ENCODE assay signal across 9 mouse cellular contexts in genomic region chr11:94937787-94938186, GRCm38 (mm10). TPM values are rescaled to one million over a fixed set of nuclear protein-coding genes. Genes with fewer than 3 reads are reported as not detected.
DNase-seq lines count a peak whose midpoint lies in the region; ATAC-seq and TF ChIP-seq lines count a peak whose summit lies in the region.
"Had no signal": no experiment of that assay in that cellular context is flagged by ENCODE, and none has a peak within 500 bp of the region (broad histone marks: within the 10 kb centered on the region; RNA-seq: fewer than 3 reads in every experiment).

No protein-coding gene starts in this region.

- TF ChIP-seq POLR2A in heart, adult 2 months (IDR thresholded peaks at IDR 0.05; ENCODE audit: insufficient read depth, low read depth, low read length) = no peak
- no peak for TF ChIP-seq POLR2A in MEL (IDR thresholded peaks at IDR 0.05; ENCODE audit: control insufficient read depth in 1 of 2, insufficient read depth in 1 of 2, low read depth in 1 of 2, low read length in 2 of 2, poor library complexity in 1 of 2)

- 5% methylated on average over 15 of the region's 15 CpGs for WGBS in heart, adult 2 months
- WGBS in hindbrain, embryonic 15.5 days = 3% methylated on average over 15 of the region's 15 CpGs
- WGBS in midbrain, embryonic 14.5 days = under 1% methylated on average over 15 of the region's 15 CpGs

- H3K27ac ChIP-seq in heart, adult 2 months = no peak overlapping the region
- no peak overlapping the region for H3K27ac ChIP-seq in MEL (ENCODE audit: control insufficient read depth, low read depth, low read length)
- no peak overlapping the region for H3K27ac ChIP-seq in hindbrain, embryonic 15.5 days (replicated peaks)
- no peak overlapping the region for H3K27ac ChIP-seq in midbrain, embryonic 14.5 days (replicated peaks; ENCODE audit: low read depth, low read length)

- no peaks in the 10 kb centered on the region for H3K79me2 ChIP-seq in heart, adult 2 months (replicated peaks; ENCODE audit: control insufficient read depth, insufficient read depth, low read length)
- no peaks in the 10 kb centered on the region for H3K79me2 ChIP-seq in MEL (ENCODE audit: control insufficient read depth, insufficient read depth, low read length, poor library complexity)

- TF ChIP-seq CTCF in heart, adult 2 months (IDR thresholded peaks at IDR 0.05) = no peak
- no peak for TF ChIP-seq CTCF in MEL (IDR thresholded peaks at IDR 0.05 in 2 of 3, conservative IDR thresholded peaks at IDR 0.05 in 1 of 3; ENCODE audit: control insufficient read depth in 1 of 3, insufficient read depth in 1 of 3, low read depth in 2 of 3, low read length in 3 of 3, poor library complexity in 1 of 3, severe bottlenecking in 1 of 3)

- peak overlapping the region; percentile 69 for H3K4me2 ChIP-seq in hindbrain, embryonic 15.5 days
- H3K4me2 ChIP-seq in midbrain, embryonic 14.5 days (ENCODE audit: low read length) = peak overlapping the region; percentile 53

- no peaks in the 10 kb centered on the region for H3K36me3 ChIP-seq in heart, adult 2 months (ENCODE audit: control insufficient read depth, insufficient read depth, low read length)
- no peaks in the 10 kb centered on the region for H3K36me3 ChIP-seq in MEL (ENCODE audit: control insufficient read depth in 1 of 2, insufficient read depth in 2 of 2, low read length in 2 of 2)
- no peaks in the 10 kb centered on the region for H3K36me3 ChIP-seq in hindbrain, embryonic 15.5 days
- H3K36me3 ChIP-seq in midbrain, embryonic 14.5 days (ENCODE audit: control insufficient read depth, insufficient read depth, low read length) = no peaks in the 10 kb centered on the region

- TF ChIP-seq EP300 in heart, adult 2 months (IDR thresholded peaks at IDR 0.05; ENCODE audit: insufficient read depth, low read depth, low read length) = 0 out of 2 replicates have a peak, but pooled peaks have one; percentile 15
- TF ChIP-seq EP300 in MEL (IDR thresholded peaks at IDR 0.05; ENCODE audit: low read depth in 1 of 2, low read length in 2 of 2) = no peak

- no peak overlapping the region for H3K9ac ChIP-seq in heart, adult 2 months (ENCODE audit: low read depth, low read length)
- H3K9ac ChIP-seq in MEL (ENCODE audit: control insufficient read depth, low read depth, low read length, poor library complexity, severe bottlenecking) = peak overlapping the region; percentile 41
- no peak overlapping the region for H3K9ac ChIP-seq in hindbrain, embryonic 15.5 days
- no peak overlapping the region; the same call in 1 of the 2 replicates for H3K9ac ChIP-seq in midbrain, embryonic 14.5 days (replicated peaks; ENCODE audit: low read length)

- ATAC-seq in hindbrain, embryonic 15.5 days (ENCODE audit: low FRiP score, low read depth) = no peak
- ATAC-seq in midbrain, embryonic 14.5 days (ENCODE audit: low FRiP score, low TSS enrichment) = no peak

- H3K9me3 ChIP-seq in MEL (replicated peaks; ENCODE audit: insufficient read depth, low read length) = no peaks in the 10 kb centered on the region
- no peaks in the 10 kb centered on the region for H3K9me3 ChIP-seq in hindbrain, embryonic 15.5 days
- no peaks in the 10 kb centered on the region for H3K9me3 ChIP-seq in midbrain, embryonic 14.5 days (ENCODE audit: control insufficient read depth, low read length)

- H3K27me3 ChIP-seq in heart, adult 2 months (ENCODE audit: control insufficient read depth, insufficient read depth, low read length) = no peaks in the 10 kb centered on the region
- H3K27me3 ChIP-seq in MEL (ENCODE audit: control insufficient read depth in 1 of 2, insufficient read depth in 2 of 2, low read length in 2 of 2) = peaks cover 4 to 10% of the 10 kb centered on the region in 2 experiments; a peak in 3 of 4 replicates
- H3K27me3 ChIP-seq in hindbrain, embryonic 15.5 days = peaks cover 65% of the 10 kb centered on the region
- H3K27me3 ChIP-seq in midbrain, embryonic 14.5 days (ENCODE audit: control insufficient read depth, insufficient read depth, low read length) = peaks cover 34% of the 10 kb centered on the region

- intact Hi-C loops in heart, adult 2 months (cut with DNase I) = loop anchor here (1.0 to 5.0 kb wide), 5 partner anchors 63 to 152 kb away; partner anchors contain the start of gene Pdk2
- intact Hi-C loops in heart, postnatal 25 days (cut with DNase I) = loop anchor here (1.0 to 10.0 kb wide), 4 partner anchors 63 to 203 kb away; no protein-coding TSS in a partner anchor
- intact Hi-C loops in left cerebral cortex, postnatal 14 days (cut with DNase I) = no loop called here

- peak overlapping the region; percentile 41 for H3K4me3 ChIP-seq in heart, adult 2 months
- peak overlapping the region; percentile 59 to 82 for H3K4me3 ChIP-seq in MEL (ENCODE audit: control insufficient read depth in 1 of 2, insufficient read depth in 1 of 2, low read depth in 2 of 2, low read length in 2 of 2)
- H3K4me3 ChIP-seq in hindbrain, embryonic 15.5 days = peak overlapping the region; percentile 32
- H3K4me3 ChIP-seq in midbrain, embryonic 14.5 days (replicated peaks; ENCODE audit: low read depth, low read length) = peak overlapping the region; percentile 24

- peaks cover 3% of the 10 kb centered on the region; the same call in 1 of the 2 replicates for H3K4me1 ChIP-seq in heart, adult 2 months (ENCODE audit: control insufficient read depth, insufficient read depth, low read length)
- peaks cover 0 to 11% of the 10 kb centered on the region in 2 experiments; a peak in 3 of 4 replicates for H3K4me1 ChIP-seq in MEL (ENCODE audit: control insufficient read depth in 1 of 2, insufficient read depth in 2 of 2, low read length in 2 of 2)
- peaks cover 16% of the 10 kb centered on the region for H3K4me1 ChIP-seq in hindbrain, embryonic 15.5 days (replicated peaks)
- H3K4me1 ChIP-seq in midbrain, embryonic 14.5 days (ENCODE audit: control insufficient read depth, insufficient read depth, low read length) = peaks cover 9% of the 10 kb centered on the region; the same call in 1 of the 2 replicates

- DNase-seq in heart, adult 2 months = no peak
- no peak for DNase-seq in heart, postnatal 25 days (ENCODE audit: low spot score)
- no peak for DNase-seq in MEL (ENCODE audit: low read depth, low spot score)
- no peak for DNase-seq in midbrain, embryonic 14.5 days
- DNase-seq in cerebellum, postnatal 10 days = no peak
- DNase-seq in left cerebral cortex, postnatal 14 days (ENCODE audit: low spot score in 2 of 2) = no peak
- DNase-seq in spleen, postnatal 10 days (ENCODE audit: low spot score in 2 of 2) = no peak
- DNase-seq: cerebellum, postnatal 14 days had no signal

- no peak for TF ChIP-seq RAD21 in MEL (IDR thresholded peaks at IDR 0.05; ENCODE audit: low read depth, low read length)

TF ChIP-seq in MEL, 35 proteins besides CTCF, POLR2A, EP300 and RAD21 (continues in another document):
- TF ChIP-seq KAT2A (conservative IDR thresholded peaks at IDR 0.05; ENCODE audit: low read depth, low read length) = no peak
- TF ChIP-seq UBTF (IDR thresholded peaks at IDR 0.05; ENCODE audit: borderline replicate concordance, insufficient read depth, low read depth, low read length) = no peak
- TF ChIP-seq E2F4 (IDR thresholded peaks at IDR 0.05; ENCODE audit: borderline replicate concordance, low read depth, low read length) = no peak
- no peak for TF ChIP-seq ETS1 (IDR thresholded peaks at IDR 0.05; ENCODE audit: low read depth, low read length)
- no peak for TF ChIP-seq TCF12 (IDR thresholded peaks at IDR 0.05; ENCODE audit: low read depth, low read length)
- TF ChIP-seq MAFK (IDR thresholded peaks at IDR 0.05; ENCODE audit: borderline replicate concordance, low read depth, low read length) = no peak

RNA-seq across cellular contexts. Expression of gene Col1a1, which starts 1.8 kb away (rescaled TPM):
- total RNA-seq in heart, adult 2 months (2021) = 10 to 100 TPM; 51.1 to 82.4 TPM
- polyA plus RNA-seq in heart, adult 2 months (2012; rRNA removed) = 48.7 and 67.7 TPM in 2 replicates
- total RNA-seq in heart, postnatal 25 days (2021) = 100 to 1,000 TPM; 182 to 211 TPM
- 0.12 and 0.20 TPM in 2 replicates for total RNA-seq in MEL (2012; rRNA removed)
- under 1 TPM in 1 of 2 experiments, not detected in 1; 0.61 TPM for polyA plus RNA-seq in MEL (2012; ENCODE audit: insufficient read depth in 1 of 2, insufficient read length in 2 of 2, low read depth in 1 of 2, low replicate concordance in 2 of 2, missing spikeins in 1 of 2)
- polyA plus RNA-seq in hindbrain, embryonic 15.5 days (2015; fragmentation: Nextera tagmentation; extraction: Ambion mirVana) = 120 and 145 TPM in 2 replicates
- 0.98 and 64.7 TPM in 2 replicates for polyA plus RNA-seq in midbrain, embryonic 14.5 days (2014; fragmentation: Nextera tagmentation; extraction: Ambion mirVana)
- total RNA-seq in left cerebral cortex, postnatal 14 days (2021) = 10 to 100 TPM; 50.1 to 54.5 TPM

RNA-seq across cellular contexts. Expression of gene Hils1, which starts 29.6 kb away (rescaled TPM):
- total RNA-seq in heart, adult 2 months (2021) = not detected
- 0.25 TPM in 1 of 2 replicates, not detected in the other for polyA plus RNA-seq in heart, adult 2 months (2012; rRNA removed)
- total RNA-seq in heart, postnatal 25 days (2021) = not detected
- total RNA-seq in MEL (2012; rRNA removed) = not detected in 2 replicates
- not detected for polyA plus RNA-seq in MEL (2012; ENCODE audit: insufficient read depth in 1 of 2, insufficient read length in 2 of 2, low read depth in 1 of 2, low replicate concordance in 2 of 2, missing spikeins in 1 of 2)
- not detected in 2 replicates for polyA plus RNA-seq in hindbrain, embryonic 15.5 days (2015; fragmentation: Nextera tagmentation; extraction: Ambion mirVana)
- not detected in 2 replicates for polyA plus RNA-seq in midbrain, embryonic 14.5 days (2014; fragmentation: Nextera tagmentation; extraction: Ambion mirVana)
- total RNA-seq in left cerebral cortex, postnatal 14 days (2021) = not detected

RNA-seq across cellular contexts. Expression of gene Sgca, which starts 38.3 kb away (rescaled TPM):
- total RNA-seq in heart, adult 2 months (2021) = 100 to 1,000 TPM; 149 to 200 TPM
- 1,109 and 1,504 TPM in 2 replicates for polyA plus RNA-seq in heart, adult 2 months (2012; rRNA removed)
- 100 to 1,000 TPM; 142 to 163 TPM for total RNA-seq in heart, postnatal 25 days (2021)
- not detected in 2 replicates for total RNA-seq in MEL (2012; rRNA removed)
- polyA plus RNA-seq in MEL (2012; ENCODE audit: insufficient read depth in 1 of 2, insufficient read length in 2 of 2, low read depth in 1 of 2, low replicate concordance in 2 of 2, missing spikeins in 1 of 2) = not detected
- 0.19 TPM in 1 of 2 replicates, not detected in the other for polyA plus RNA-seq in hindbrain, embryonic 15.5 days (2015; fragmentation: Nextera tagmentation; extraction: Ambion mirVana)
- not detected in 2 replicates for polyA plus RNA-seq in midbrain, embryonic 14.5 days (2014; fragmentation: Nextera tagmentation; extraction: Ambion mirVana)
- under 1 TPM; 0.55 to 0.68 TPM for total RNA-seq in left cerebral cortex, postnatal 14 days (2021)

RNA-seq across cellular contexts. Expression of gene Ppp1r9b, which starts 53.0 kb away (rescaled TPM):
- total RNA-seq in heart, adult 2 months (2021) = 10 to 100 TPM; 49.3 to 52.0 TPM
- 22.3 and 23.8 TPM in 2 replicates for polyA plus RNA-seq in heart, adult 2 months (2012; rRNA removed)
- 10 to 100 TPM; 45.5 to 52.6 TPM for total RNA-seq in heart, postnatal 25 days (2021)
- 113 and 150 TPM in 2 replicates for total RNA-seq in MEL (2012; rRNA removed)
- polyA plus RNA-seq in MEL (2012; ENCODE audit: insufficient read depth in 1 of 2, insufficient read length in 2 of 2, low read depth in 1 of 2, low replicate concordance in 2 of 2, missing spikeins in 1 of 2) = 100 to 1,000 TPM in 1 of 2 experiments, 10 to 100 TPM in 1; 47.0 to 169 TPM
- 20.7 and 21.4 TPM in 2 replicates for polyA plus RNA-seq in hindbrain, embryonic 15.5 days (2015; fragmentation: Nextera tagmentation; extraction: Ambion mirVana)
- 27.1 and 27.6 TPM in 2 replicates for polyA plus RNA-seq in midbrain, embryonic 14.5 days (2014; fragmentation: Nextera tagmentation; extraction: Ambion mirVana)
- total RNA-seq in left cerebral cortex, postnatal 14 days (2021) = 100 to 1,000 TPM; 505 to 506 TPM

Comparison
In these comparisons a context has a peak if more than half of its experiments do, and no peak if none do; other contexts are left out.
1. RNA of gene Col1a1, which starts 1.8 kb away (total RNA-seq): 182 to 211 TPM in heart, postnatal 25 days, 51.1 to 82.4 TPM in heart, adult 2 months and 50.1 to 54.5 TPM in left cerebral cortex, postnatal 14 days; 0.12 to 0.20 TPM in MEL; every median in the first group is over 10 times any median in the second.
2. RNA of gene Sgca, which starts 38.3 kb away (total RNA-seq): 149 to 200 TPM in heart, adult 2 months and 142 to 163 TPM in heart, postnatal 25 days; 0.55 to 0.68 TPM in left cerebral cortex, postnatal 14 days and not detected in MEL; every median in the first group is over 10 times any median in the second.
3. Peak in every context shown above with its lines, with median percentiles within 50 percentile points of each other: H3K4me3 ChIP-seq.